Mouse (Mus musculus): ENCODE results near the gene Kmt2d. TPM values are rescaled to one million over a fixed set of nuclear protein-coding genes. Genes with fewer than 3 reads are reported as not detected.

Gene Kmt2d
- polyA plus RNA-seq, 1 experiment from 2014 or later, result 7.0 TPM

GRCm38 (mm10) chr15:98797835-98798492, 73.0 kb downstream of the Kmt2d start:
- Histone ChIP-seq H3K9me3 (replicated peaks) (no peaks in the 10 kb centered on the region), H3K27ac (no peak overlapping the region), H3K36me3 (no peaks in the 10 kb centered on the region), H3K4me3 (no peak overlapping the region), H3K9ac (no peak overlapping the region), H3K27me3 (replicated peaks) (peaks cover 100% of the 10 kb centered on the region), H3K4me1 (peaks cover 5% of the 10 kb centered on the region; the same call in 1 of the 2 replicates), H3K4me2 (no peak overlapping the region)
- WGBS (ENCODE audit: insufficient replicate concordance), result 8% methylated on average over 27 of the region's 28 CpGs
- no peak for ATAC-seq

- no peak for ATAC-seq
These were observed 74.0 kb downstream of the Kmt2d start for GRCm38 (mm10) chr15:98796803-98797595.

GRCm38 (mm10) chr15:98793141-98793698, 77.8 kb downstream of the Kmt2d start:
- no peak for ATAC-seq
- Histone ChIP-seq H3K4me2 (no peak overlapping the region), H3K9me3 (replicated peaks) (no peaks in the 10 kb centered on the region), H3K9ac (no peak overlapping the region), H3K4me1 (peaks cover 24% of the 10 kb centered on the region), H3K4me3 (no peak overlapping the region), H3K27ac (no peak overlapping the region), H3K36me3 (no peaks in the 10 kb centered on the region), H3K27me3 (replicated peaks) (peaks cover 100% of the 10 kb centered on the region)
- 6% methylated on average over 13 of the region's 13 CpGs for WGBS (ENCODE audit: insufficient replicate concordance)

More at GRCm38 (mm10) chr15:98796803-98797595, 74.0 kb downstream of the Kmt2d start:
- H3K9me3 ChIP-seq (replicated peaks), result no peaks in the 10 kb centered on the region
- H3K4me2 ChIP-seq, result no peak overlapping the region
- 9% methylated on average over 13 of the region's 13 CpGs for WGBS (ENCODE audit: insufficient replicate concordance)
- peaks cover 9% of the 10 kb centered on the region; the same call in 1 of the 2 replicates for H3K4me1 ChIP-seq
- H3K27me3 ChIP-seq (replicated peaks), result peaks cover 100% of the 10 kb centered on the region
- H3K27ac ChIP-seq, result no peak overlapping the region
- no peak overlapping the region for H3K9ac ChIP-seq
- no peaks in the 10 kb centered on the region for H3K36me3 ChIP-seq
- H3K4me3 ChIP-seq, result no peak overlapping the region

GRCm38 (mm10) chr15:98792233-98793020, 78.6 kb downstream of the Kmt2d start:
- 3% methylated on average over 60 of the region's 75 CpGs for WGBS (ENCODE audit: insufficient replicate concordance)
- H3K4me1 ChIP-seq, result peaks cover 21% of the 10 kb centered on the region

GRCm38 (mm10) chr15:98791771-98792170, 79.2 kb downstream of the Kmt2d start:
- Histone ChIP-seq H3K36me3 (no peaks in the 10 kb centered on the region), H3K4me3 (no peak overlapping the region), H3K9me3 (replicated peaks) (no peaks in the 10 kb centered on the region), H3K27me3 (replicated peaks) (peaks cover 100% of the 10 kb centered on the region), H3K9ac (no peak overlapping the region), H3K27ac (no peak overlapping the region), H3K4me1 (peaks cover 21% of the 10 kb centered on the region), H3K4me2 (no peak overlapping the region)
- 2% methylated on average over 23 of the region's 23 CpGs for WGBS (ENCODE audit: insufficient replicate concordance)
- no peak for ATAC-seq

More at GRCm38 (mm10) chr15:98792233-98793020, 78.6 kb downstream of the Kmt2d start:
- Histone ChIP-seq H3K9me3 (replicated peaks) (no peaks in the 10 kb centered on the region), H3K9ac (no peak overlapping the region), H3K4me2 (peak overlapping the region; percentile 34), H3K27ac (no peak overlapping the region), H3K36me3 (no peaks in the 10 kb centered on the region), H3K27me3 (replicated peaks) (peaks cover 100% of the 10 kb centered on the region), H3K4me3 (0 out of 2 replicates have a peak overlapping the region, but pooled peaks have one; percentile 0)
- no peak for ATAC-seq

- no peak overlapping the region for H3K9ac ChIP-seq
- no peak overlapping the region; the same call in 1 of the 2 replicates for H3K4me2 ChIP-seq
- no peak overlapping the region for H3K4me3 ChIP-seq
- H3K36me3 ChIP-seq, result no peaks in the 10 kb centered on the region
- no peak overlapping the region for H3K27ac ChIP-seq
- no peaks in the 10 kb centered on the region for H3K9me3 ChIP-seq (replicated peaks)
- peaks cover 100% of the 10 kb centered on the region for H3K27me3 ChIP-seq (replicated peaks)
- H3K4me1 ChIP-seq, result peaks cover 21% of the 10 kb centered on the region
- ATAC-seq, result no peak
- WGBS (ENCODE audit: insufficient replicate concordance), result 3% methylated on average over 12 of the region's 12 CpGs
These were observed 79.8 kb downstream of the Kmt2d start for GRCm38 (mm10) chr15:98791221-98791620.

GRCm38 (mm10) chr15:98790761-98791160, 80.2 kb downstream of the Kmt2d start:
- Histone ChIP-seq H3K9ac (no peak overlapping the region), H3K4me3 (no peak overlapping the region)
- WGBS (ENCODE audit: insufficient replicate concordance), result 2% methylated on average over 23 of the region's 23 CpGs

GRCm38 (mm10) chr15:98789661-98790535, 81.1 kb downstream of the Kmt2d start, which contains the start of gene Wnt1:
TSS of gene Wnt1 (plus strand) at chr15:98789857.
- Histone ChIP-seq H3K4me2 (peak within 1 kb of the TSS; percentile 31; the same call in 1 of the 2 replicates), H3K9me3 (replicated peaks) (no peaks in the 10 kb centered on the region), H3K27ac (no peak within 1 kb of the TSS), H3K36me3 (no peaks in the 10 kb centered on the region), H3K9ac (no peak within 1 kb of the TSS), H3K4me3 (0 out of 2 replicates have a peak within 1 kb of the TSS, but pooled peaks have one; percentile 3), H3K27me3 (replicated peaks) (peaks cover 100% of the 10 kb centered on the region), H3K4me1 (peaks cover 21% of the 10 kb centered on the region)
- 6% methylated on average over 51 of the region's 51 CpGs for WGBS (ENCODE audit: insufficient replicate concordance)
- ATAC-seq, result no peak

More at GRCm38 (mm10) chr15:98790761-98791160, 80.2 kb downstream of the Kmt2d start:
- Histone ChIP-seq H3K9me3 (replicated peaks) (no peaks in the 10 kb centered on the region), H3K4me1 (peaks cover 21% of the 10 kb centered on the region), H3K36me3 (no peaks in the 10 kb centered on the region), H3K27me3 (replicated peaks) (peaks cover 100% of the 10 kb centered on the region), H3K27ac (no peak overlapping the region), H3K4me2 (no peak overlapping the region; the same call in 1 of the 2 replicates)
- ATAC-seq, result no peak

GRCm38 (mm10) chr15:98788972-98789660, 81.9 kb downstream of the Kmt2d start:
- Histone ChIP-seq H3K4me2 (peak overlapping the region; percentile 31; the same call in 1 of the 2 replicates), H3K4me3 (0 out of 2 replicates have a peak overlapping the region, but pooled peaks have one; percentile 3), H3K9ac (no peak overlapping the region), H3K9me3 (replicated peaks) (no peaks in the 10 kb centered on the region), H3K27me3 (replicated peaks) (peaks cover 100% of the 10 kb centered on the region), H3K27ac (no peak overlapping the region), H3K4me1 (peaks cover 21% of the 10 kb centered on the region), H3K36me3 (no peaks in the 10 kb centered on the region)
- WGBS (ENCODE audit: insufficient replicate concordance), result 12% methylated on average over 24 of the region's 24 CpGs
- no peak for ATAC-seq

GRCm38 (mm10) chr15:98787930-98788329, 83.1 kb downstream of the Kmt2d start:
- no peak overlapping the region for H3K4me2 ChIP-seq
- WGBS (ENCODE audit: insufficient replicate concordance), result 27% methylated on average over 4 of the region's 4 CpGs
- H3K9me3 ChIP-seq (replicated peaks), result no peaks in the 10 kb centered on the region
- no peaks in the 10 kb centered on the region for H3K36me3 ChIP-seq
- no peak for ATAC-seq
- H3K9ac ChIP-seq, result no peak overlapping the region
- no peak overlapping the region for H3K27ac ChIP-seq
- peaks cover 21% of the 10 kb centered on the region for H3K4me1 ChIP-seq
- no peak overlapping the region for H3K4me3 ChIP-seq
- peaks cover 97% of the 10 kb centered on the region for H3K27me3 ChIP-seq (replicated peaks)
